Mouse (Mus musculus) ES-Bruce4 (cell line): Measurements from ENCODE around the gene Tpi1. TPM values are rescaled to one million over a fixed set of nuclear protein-coding genes. Genes with fewer than 3 reads are reported as not detected.

Experiments used
- H3K27ac ChIP-seq: 2 replicates; pipeline ENCODE4 v1.5.1; 2012; ENCODE audit warnings: low read length, inconsistent platforms; ENCODE audit not compliant: insufficient read depth
- H3K27me3 ChIP-seq: 2 replicates; pipeline ENCODE4 v1.6.1; 2012; ENCODE audit warnings: mild to moderate bottlenecking, low read length, inconsistent platforms; ENCODE audit not compliant: control insufficient read depth, poor library complexity, insufficient read depth, severe bottlenecking
- H3K36me3 ChIP-seq: 2 replicates; pipeline ENCODE4 v1.6.1; 2012; ENCODE audit warnings: inconsistent platforms, mild to moderate bottlenecking, low read length, moderate library complexity; ENCODE audit not compliant: control insufficient read depth, poor library complexity, insufficient read depth, severe bottlenecking
- H3K4me1 ChIP-seq: one replicate; pipeline ENCODE4 v1.8.1; 2011; ENCODE audit warnings: low read length; ENCODE audit not compliant: control insufficient read depth, insufficient read depth
- H3K4me3 ChIP-seq: 2 replicates; pipeline ENCODE4 v1.5.1; 2011; ENCODE audit warnings: low read depth, mild to moderate bottlenecking, low read length
- H3K9ac ChIP-seq: 2 replicates; pipeline ENCODE4 v1.6.1; 2012; ENCODE audit warnings: low read depth, mild to moderate bottlenecking, inconsistent platforms; ENCODE audit not compliant: poor library complexity, severe bottlenecking
- H3K9me3 ChIP-seq: replicated peaks from 2 replicates; pipeline ENCODE4 v1.6.1; 2012; ENCODE audit warnings: mild to moderate bottlenecking, low read length, inconsistent platforms; ENCODE audit not compliant: control insufficient read depth, poor library complexity, insufficient read depth, severe bottlenecking
- CTCF ChIP-seq: IDR thresholded peaks from one replicate; pipeline ENCODE4 v1.8.1; 2011; ENCODE audit warnings: low read depth, low read length
- EP300 ChIP-seq: IDR thresholded peaks from 2 replicates; pipeline ENCODE4 v1.6.1; 2011; ENCODE audit warnings: low read depth, low read length; ENCODE audit not compliant: insufficient read depth
- POLR2A ChIP-seq: IDR thresholded peaks from one replicate; pipeline ENCODE4 v1.8.1; 2011; ENCODE audit warnings: low read length; ENCODE audit not compliant: insufficient read depth
- polyA plus RNA-seq: library from polyadenylated mRNA; stranded (reverse); fragments of >200 nt; gene quantifications from 2 replicates; pipeline ENCODE4 v1.2.4, GENCODE M21; 2011; ENCODE audit warnings: low read depth; ENCODE audit not compliant: missing spikeins, insufficient read depth, insufficient read length

Gene Tpi1
- polyA plus RNA-seq, 1 experiment, result 389 TPM

- no peak overlapping the region for H3K9ac ChIP-seq
These were observed 40.6 kb upstream of the Tpi1 start for GRCm38 (mm10) chr6:124854647-124855046.

GRCm38 (mm10) chr6:124850535-124850934 is 36.4 kb upstream of the Tpi1 start:
- peaks cover 4% of the 10 kb centered on the region for H3K4me1 ChIP-seq
- H3K9me3 ChIP-seq, result no peaks in the 10 kb centered on the region
- no peaks in the 10 kb centered on the region for H3K27me3 ChIP-seq
- H3K27ac ChIP-seq, result no peak overlapping the region
- H3K36me3 ChIP-seq, result no peaks in the 10 kb centered on the region
- no peak for TF ChIP-seq POLR2A
- TF ChIP-seq CTCF, result no peak
- peak; percentile 50; the same call in 1 of the 2 replicates for TF ChIP-seq EP300
- no peak overlapping the region for H3K4me3 ChIP-seq
- H3K9ac ChIP-seq, result no peak overlapping the region

More at GRCm38 (mm10) chr6:124854647-124855046, 40.6 kb upstream of the Tpi1 start:
- Histone ChIP-seq H3K27ac (no peak overlapping the region), H3K36me3 (no peaks in the 10 kb centered on the region), H3K4me3 (no peak overlapping the region), H3K4me1 (peaks cover 13% of the 10 kb centered on the region), H3K27me3 (no peaks in the 10 kb centered on the region), H3K9me3 (no peaks in the 10 kb centered on the region)
- TF ChIP-seq POLR2A (no peak), CTCF (no peak), EP300 (no peak)

GRCm38 (mm10) chr6:124847305-124847704 is 33.2 kb upstream of the Tpi1 start:
- Histone ChIP-seq H3K4me1 (peaks cover 4% of the 10 kb centered on the region), H3K27ac (no peak overlapping the region), H3K4me3 (no peak overlapping the region), H3K27me3 (no peaks in the 10 kb centered on the region), H3K9me3 (no peaks in the 10 kb centered on the region), H3K9ac (no peak overlapping the region), H3K36me3 (no peaks in the 10 kb centered on the region)
- no peak for TF ChIP-seq EP300
- peak; percentile 88 for TF ChIP-seq CTCF

DNA sequence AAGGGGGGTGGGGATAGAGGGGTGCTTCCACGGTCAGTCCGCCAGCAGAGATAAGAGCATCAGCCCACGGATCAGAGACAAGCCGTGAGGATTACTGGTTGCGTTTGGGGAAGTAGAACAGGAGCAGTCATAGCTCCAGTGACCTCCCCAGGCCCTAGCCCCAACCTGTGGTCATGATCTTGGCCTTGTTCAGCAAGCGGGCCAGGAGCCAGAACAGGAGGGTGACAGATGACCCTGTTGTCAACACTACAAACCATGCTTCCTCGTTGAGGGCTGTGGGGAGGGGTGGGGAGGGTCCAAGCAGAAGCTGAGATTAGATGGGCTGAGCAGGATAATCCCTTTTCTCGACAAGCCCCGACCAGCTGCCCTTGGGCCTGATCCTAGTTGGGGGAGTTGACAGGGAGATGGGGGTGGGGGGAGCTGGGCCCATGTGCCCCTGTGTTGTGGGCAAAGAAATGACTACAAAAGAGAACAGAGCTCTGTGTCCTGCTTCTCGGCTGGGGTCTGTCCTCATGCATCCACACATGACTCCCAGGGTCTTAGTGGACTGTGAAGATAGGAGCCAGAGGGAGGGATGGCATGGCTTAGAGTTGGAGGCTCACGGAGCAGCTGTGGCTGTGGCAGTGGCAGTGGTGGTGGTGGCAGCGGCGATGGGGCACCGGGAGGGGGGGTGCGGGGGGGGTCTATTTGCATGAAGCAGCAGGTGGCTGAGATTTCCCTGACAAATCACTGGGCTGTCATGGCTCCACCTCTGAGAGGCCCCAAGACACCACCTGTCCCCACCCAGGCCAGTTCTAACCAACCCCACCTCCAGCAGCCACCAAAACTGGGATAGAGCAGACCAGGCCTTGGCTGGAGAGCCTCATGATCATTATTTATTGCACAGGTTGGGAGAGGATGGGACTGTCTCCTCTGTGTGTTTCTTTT is 26.4 kb upstream of the Tpi1 start, which contains the start of gene Gnb3:
Gnb3 (minus strand) TSS at position 35 of the 927 bp plus-strand sequence.
- H3K27ac ChIP-seq, result no peak within 1 kb of the TSS
- TF ChIP-seq POLR2A (no peak), CTCF (no peak)

DNA sequence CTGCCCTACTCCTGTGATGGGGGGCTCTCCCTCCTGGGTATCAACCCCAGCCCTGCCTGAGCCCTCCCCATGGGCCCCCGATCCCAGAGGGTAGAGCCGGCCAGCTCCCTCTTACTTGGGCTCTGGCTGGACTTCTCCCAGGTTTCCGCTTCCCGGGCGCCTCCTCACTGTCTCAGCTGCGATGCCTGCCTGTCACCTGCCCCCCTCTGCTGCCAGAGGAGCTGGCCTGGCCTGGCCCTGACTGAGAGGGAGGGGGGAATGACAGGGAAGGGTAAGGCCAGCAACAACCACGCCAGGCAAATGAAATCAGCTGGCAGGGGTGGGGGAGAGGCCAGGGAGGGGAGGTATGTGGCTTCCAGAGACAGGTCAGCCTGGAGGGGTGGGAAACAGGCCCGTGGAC is 25.7 kb upstream of the Tpi1 start:
- H3K4me3 ChIP-seq, result no peak overlapping the region
- TF ChIP-seq POLR2A (no peak), EP300 (no peak), CTCF (no peak)
- H3K9me3 ChIP-seq, result no peaks in the 10 kb centered on the region
- no peak overlapping the region for H3K27ac ChIP-seq
- peaks cover 2% of the 10 kb centered on the region for H3K4me1 ChIP-seq
- no peaks in the 10 kb centered on the region for H3K36me3 ChIP-seq
- no peak overlapping the region for H3K9ac ChIP-seq
- no peaks in the 10 kb centered on the region for H3K27me3 ChIP-seq

More for the DNA sequence above, 26.4 kb upstream of the Tpi1 start, which contains the start of gene Gnb3:
- no peak within 1 kb of the TSS for H3K9ac ChIP-seq
- H3K36me3 ChIP-seq, result no peaks in the 10 kb centered on the region
- peaks cover 2% of the 10 kb centered on the region for H3K4me1 ChIP-seq
- no peaks in the 10 kb centered on the region for H3K27me3 ChIP-seq
- H3K9me3 ChIP-seq, result no peaks in the 10 kb centered on the region
- H3K4me3 ChIP-seq, result no peak within 1 kb of the TSS

DNA sequence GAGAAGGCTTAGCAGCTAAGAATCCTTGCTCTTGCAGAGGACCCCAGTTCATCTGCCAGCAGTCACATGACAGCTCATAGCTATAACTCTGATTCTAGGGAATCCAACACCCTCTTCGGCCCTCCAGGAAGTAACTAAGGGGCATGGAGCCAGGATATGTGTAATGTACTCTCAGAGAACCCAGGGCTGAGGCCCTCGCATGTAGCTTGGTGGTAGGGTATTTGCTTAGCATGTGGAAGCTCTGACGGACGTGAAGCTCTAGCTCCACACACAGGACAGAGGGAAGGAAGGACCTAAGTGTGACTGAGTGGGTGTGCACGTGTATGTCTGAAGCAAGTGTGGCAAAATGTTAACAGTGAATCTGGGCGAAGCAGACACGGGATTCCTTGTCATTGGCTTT is 22.3 kb upstream of the Tpi1 start:
- Histone ChIP-seq H3K4me3 (no peak overlapping the region), H3K4me1 (peaks cover 2% of the 10 kb centered on the region), H3K9ac (no peak overlapping the region), H3K36me3 (peaks cover 16% of the 10 kb centered on the region), H3K27me3 (no peaks in the 10 kb centered on the region), H3K27ac (no peak overlapping the region), H3K9me3 (no peaks in the 10 kb centered on the region)
- TF ChIP-seq EP300, result no peak
- TF ChIP-seq CTCF, result no peak
- TF ChIP-seq POLR2A, result no peak
